Mouse (Mus musculus): ENCODE results near the gene Frs2. TPM values are rescaled to one million over a fixed set of nuclear protein-coding genes. Genes with fewer than 3 reads are reported as not detected.

The Frs2 gene
- total and polyA plus RNA-seq, 3 experiments: 13.4 to 17.0 (median 14.2) TPM

DNA sequence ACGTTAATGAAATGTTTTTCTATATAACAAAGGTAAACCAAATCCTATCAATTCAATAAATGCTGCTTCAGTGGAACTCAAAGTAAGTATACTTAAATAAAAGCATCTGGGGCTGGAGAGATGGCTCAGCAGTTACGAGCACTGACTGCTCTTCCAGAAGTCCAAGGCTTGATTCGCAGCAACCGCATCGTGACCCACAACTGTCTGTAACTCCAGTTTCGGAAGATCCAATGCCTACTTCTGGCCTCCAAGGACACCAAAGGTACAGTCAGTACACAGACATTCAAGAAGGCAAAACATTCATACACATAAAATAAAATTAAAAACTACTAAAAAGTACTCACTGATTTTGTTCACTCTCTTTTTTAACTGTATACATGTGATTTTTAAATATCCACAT, 52.2 kb downstream of the Frs2 start:
- WGBS: 91% methylated on average over 6 of the region's 6 CpGs
- H3K79me2 ChIP-seq (replicated peaks; ENCODE audit: control insufficient read depth, insufficient read depth, low read length): no peaks in the 10 kb centered on the region; the same call in 1 of the 2 replicates
- no peak overlapping the region for H3K9ac ChIP-seq (ENCODE audit: low read depth, low read length)
- no peak overlapping the region for H3K27ac ChIP-seq
- peaks cover 3% of the 10 kb centered on the region for H3K4me1 ChIP-seq (ENCODE audit: control insufficient read depth, insufficient read depth, low read length)
- intact Hi-C loops (cut with DNase I): loop anchor here (10.0 kb wide), 1 partner anchor 49 kb away; the partner anchor contains the start of gene Frs2
- TF ChIP-seq EP300 (IDR thresholded peaks at IDR 0.05; ENCODE audit: insufficient read depth, low read depth, low read length): no peak
- no peak for TF ChIP-seq POLR2A (IDR thresholded peaks at IDR 0.05; ENCODE audit: insufficient read depth, low read depth, low read length)
- TF ChIP-seq CTCF (IDR thresholded peaks at IDR 0.05): no peak
- DNase-seq: no peak
- H3K4me3 ChIP-seq: no peak overlapping the region
- H3K36me3 ChIP-seq (ENCODE audit: control insufficient read depth, insufficient read depth, low read length): peaks cover 2% of the 10 kb centered on the region; the same call in 1 of the 2 replicates
- no peaks in the 10 kb centered on the region for H3K27me3 ChIP-seq (ENCODE audit: control insufficient read depth, insufficient read depth, low read length)

DNA sequence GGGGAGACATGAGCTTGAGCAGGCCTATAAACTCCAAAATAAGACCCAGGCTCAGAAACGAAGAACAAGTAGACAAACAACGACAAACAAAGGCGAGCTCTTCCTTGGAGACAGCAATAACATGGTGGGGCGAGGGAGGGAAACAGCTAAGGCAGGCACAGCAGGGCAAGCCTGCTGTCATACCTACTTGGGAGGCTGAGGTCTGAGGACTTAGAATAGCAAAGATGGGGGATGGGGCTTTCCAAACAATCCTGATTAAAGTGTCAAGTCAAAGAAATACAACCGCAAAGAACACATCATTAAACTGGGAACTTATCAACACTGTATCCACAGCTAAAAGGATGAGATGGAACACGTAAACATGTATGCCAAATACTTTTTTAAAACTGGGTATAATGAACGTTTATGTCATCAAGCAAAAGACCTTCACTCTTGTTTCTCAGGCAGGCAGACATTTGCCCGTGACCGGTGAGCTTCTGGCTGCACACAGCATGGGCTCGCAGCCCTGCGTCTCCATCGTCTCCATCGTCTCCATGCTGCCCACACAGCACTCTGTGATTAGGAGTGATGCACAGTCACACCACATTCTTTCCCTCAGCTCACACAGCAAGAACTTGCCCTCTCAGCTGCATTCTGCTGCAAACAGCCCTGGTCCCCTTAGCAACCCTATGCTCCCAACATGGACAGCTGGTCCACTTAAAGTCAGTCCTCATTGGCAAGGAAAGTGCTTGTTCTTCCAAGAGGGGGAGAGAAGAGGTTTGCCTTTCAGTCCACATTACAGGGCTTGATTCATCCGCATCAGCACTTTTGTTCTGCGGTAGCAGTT, 53.6 kb downstream of the Frs2 start:
- Histone ChIP-seq H3K36me3 (ENCODE audit: control insufficient read depth, insufficient read depth, low read length) (peaks cover 2% of the 10 kb centered on the region; the same call in 1 of the 2 replicates), H3K27ac (no peak overlapping the region), H3K79me2 (replicated peaks; ENCODE audit: control insufficient read depth, insufficient read depth, low read length) (no peaks in the 10 kb centered on the region; the same call in 1 of the 2 replicates), H3K9ac (ENCODE audit: low read depth, low read length) (no peak overlapping the region), H3K4me1 (ENCODE audit: control insufficient read depth, insufficient read depth, low read length) (peaks cover 3% of the 10 kb centered on the region), H3K27me3 (ENCODE audit: control insufficient read depth, insufficient read depth, low read length) (no peaks in the 10 kb centered on the region), H3K4me3 (no peak overlapping the region)
- WGBS: 52% methylated on average over 15 of the region's 15 CpGs
- TF ChIP-seq EP300 (IDR thresholded peaks at IDR 0.05; ENCODE audit: insufficient read depth, low read depth, low read length) (no peak), POLR2A (IDR thresholded peaks at IDR 0.05; ENCODE audit: insufficient read depth, low read depth, low read length) (no peak), CTCF (IDR thresholded peaks at IDR 0.05) (no peak)
- peak in 1 of 2 experiments; percentile 31 for DNase-seq
- intact Hi-C loops (cut with DNase I): loop anchor here (10.0 kb wide), 1 partner anchor 50 kb away; the partner anchor contains the start of gene Frs2

DNA sequence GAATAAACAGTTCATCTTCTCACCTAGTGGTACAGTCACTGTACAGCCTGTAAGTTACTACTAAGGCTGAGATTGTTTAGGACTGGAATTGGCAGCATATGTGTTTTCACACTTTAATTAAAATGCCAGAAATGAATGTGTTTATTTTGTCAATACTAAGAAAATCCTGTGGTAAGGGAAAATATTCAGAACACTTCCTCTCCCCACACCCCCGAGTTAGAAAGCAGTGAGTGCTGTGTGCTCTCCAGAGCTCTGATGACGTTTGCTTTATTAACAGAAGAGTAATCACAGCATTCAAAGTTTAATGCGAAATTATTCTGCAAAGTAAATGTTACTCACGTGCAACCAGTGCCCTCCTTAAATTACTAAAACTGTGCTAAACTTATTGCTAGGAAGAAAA, 58.7 kb downstream of the Frs2 start:
- intact Hi-C loops (cut with DNase I): loop anchor here (10.0 kb wide), 1 partner anchor 55 kb away; the partner anchor contains the start of gene Frs2
- Histone ChIP-seq H3K79me2 (replicated peaks; ENCODE audit: control insufficient read depth, insufficient read depth, low read length) (no peaks in the 10 kb centered on the region), H3K36me3 (ENCODE audit: control insufficient read depth, insufficient read depth, low read length) (no peaks in the 10 kb centered on the region), H3K27ac (no peak overlapping the region), H3K4me1 (ENCODE audit: control insufficient read depth, insufficient read depth, low read length) (no peaks in the 10 kb centered on the region), H3K9ac (ENCODE audit: low read depth, low read length) (no peak overlapping the region), H3K27me3 (ENCODE audit: control insufficient read depth, insufficient read depth, low read length) (no peaks in the 10 kb centered on the region), H3K4me3 (no peak overlapping the region)
- no peak for TF ChIP-seq CTCF (IDR thresholded peaks at IDR 0.05)
- no peak for TF ChIP-seq POLR2A (IDR thresholded peaks at IDR 0.05; ENCODE audit: insufficient read depth, low read depth, low read length)
- no peak for TF ChIP-seq EP300 (IDR thresholded peaks at IDR 0.05; ENCODE audit: insufficient read depth, low read depth, low read length)
- WGBS: 52% methylated on average over 4 of the region's 4 CpGs
- no peak for DNase-seq

DNA sequence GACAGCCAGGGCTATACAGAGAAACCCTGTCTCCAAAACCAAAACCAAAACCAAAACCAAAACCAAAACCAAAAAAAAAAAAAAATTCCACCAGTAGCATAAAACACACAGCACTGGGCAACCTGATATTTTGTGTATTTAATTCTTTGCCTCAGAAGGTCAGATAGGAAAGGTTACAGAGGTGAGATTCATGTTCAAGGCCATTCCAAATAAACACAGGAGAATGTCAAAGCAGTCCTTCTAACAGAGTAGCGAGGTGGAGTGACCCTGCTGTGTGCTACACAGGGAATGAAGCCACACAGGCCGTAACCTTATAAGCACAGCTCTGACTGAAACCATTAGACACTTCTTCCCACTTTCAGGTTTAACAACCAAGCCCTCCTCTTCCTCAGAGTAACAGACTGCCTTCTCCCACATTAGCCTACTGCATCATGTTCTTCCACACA, 66.4 kb downstream of the Frs2 start:
- H3K27me3 ChIP-seq (ENCODE audit: control insufficient read depth, insufficient read depth, low read length): no peaks in the 10 kb centered on the region
- H3K36me3 ChIP-seq (ENCODE audit: control insufficient read depth, insufficient read depth, low read length): no peaks in the 10 kb centered on the region
- H3K4me3 ChIP-seq: no peak overlapping the region
- TF ChIP-seq POLR2A (IDR thresholded peaks at IDR 0.05; ENCODE audit: insufficient read depth, low read depth, low read length): no peak
- TF ChIP-seq EP300 (IDR thresholded peaks at IDR 0.05; ENCODE audit: insufficient read depth, low read depth, low read length): no peak
- TF ChIP-seq CTCF (IDR thresholded peaks at IDR 0.05): no peak
- DNase-seq: no peak
- H3K9ac ChIP-seq (ENCODE audit: low read depth, low read length): no peak overlapping the region
- H3K27ac ChIP-seq: no peak overlapping the region; the same call in 1 of the 2 replicates
- 74% methylated on average over 2 of the region's 2 CpGs for WGBS
- no peaks in the 10 kb centered on the region for H3K79me2 ChIP-seq (replicated peaks; ENCODE audit: control insufficient read depth, insufficient read depth, low read length)
- H3K4me1 ChIP-seq (ENCODE audit: control insufficient read depth, insufficient read depth, low read length): no peaks in the 10 kb centered on the region; the same call in 1 of the 2 replicates
- intact Hi-C loops (cut with DNase I): no loop called here

DNA sequence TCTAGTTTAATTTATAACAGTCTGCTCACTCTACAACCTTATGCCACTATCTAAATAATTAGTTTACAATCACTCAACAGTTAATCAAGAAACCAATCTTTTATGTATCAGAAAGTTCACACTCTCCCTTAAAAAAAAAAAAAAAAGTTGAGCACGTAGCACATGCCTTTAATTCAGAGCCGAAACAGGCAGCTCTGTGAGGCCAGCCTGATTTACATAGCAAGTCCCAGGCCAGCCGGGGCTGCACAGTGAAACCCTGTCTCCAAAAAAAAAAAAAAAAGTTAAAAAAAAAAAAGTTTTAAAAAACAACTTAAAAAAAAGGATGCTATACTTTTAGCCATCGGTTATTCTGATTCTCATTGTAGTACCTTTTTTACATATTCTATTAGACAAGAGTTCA, 67.0 kb downstream of the Frs2 start:
- TF ChIP-seq POLR2A (IDR thresholded peaks at IDR 0.05; ENCODE audit: insufficient read depth, low read depth, low read length) (no peak), CTCF (IDR thresholded peaks at IDR 0.05) (no peak), EP300 (IDR thresholded peaks at IDR 0.05; ENCODE audit: insufficient read depth, low read depth, low read length) (no peak)
- H3K27ac ChIP-seq: no peak overlapping the region
- DNase-seq: no peak
- intact Hi-C loops (cut with DNase I): no loop called here
- 90% methylated on average over 4 of the region's 4 CpGs for WGBS
- H3K4me1 ChIP-seq (ENCODE audit: control insufficient read depth, insufficient read depth, low read length): no peaks in the 10 kb centered on the region; the same call in 1 of the 2 replicates
- no peaks in the 10 kb centered on the region for H3K79me2 ChIP-seq (replicated peaks; ENCODE audit: control insufficient read depth, insufficient read depth, low read length)
- no peaks in the 10 kb centered on the region for H3K27me3 ChIP-seq (ENCODE audit: control insufficient read depth, insufficient read depth, low read length)
- no peak overlapping the region for H3K9ac ChIP-seq (ENCODE audit: low read depth, low read length)
- H3K36me3 ChIP-seq (ENCODE audit: control insufficient read depth, insufficient read depth, low read length): no peaks in the 10 kb centered on the region
- H3K4me3 ChIP-seq: no peak overlapping the region

DNA sequence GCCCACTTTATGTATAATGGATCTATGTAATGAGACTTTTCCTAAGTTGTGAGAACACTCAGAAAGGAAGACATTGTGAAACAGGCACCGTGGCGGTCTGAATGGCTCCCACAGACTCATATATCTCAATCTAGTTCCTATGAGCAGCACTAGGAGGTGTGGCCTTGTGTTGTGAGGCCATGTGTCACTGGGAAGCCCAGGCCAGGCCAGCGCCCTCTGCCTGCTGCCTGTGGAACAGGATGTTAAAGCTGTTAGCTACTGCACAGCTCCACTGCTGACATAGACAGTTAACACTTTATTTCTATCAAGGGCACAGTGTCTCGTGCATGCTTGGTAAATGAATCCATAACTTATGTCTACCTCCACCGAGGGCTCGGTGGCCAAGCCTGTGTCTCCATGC, 70.0 kb downstream of the Frs2 start:
- TF ChIP-seq CTCF (IDR thresholded peaks at IDR 0.05) (peak; percentile 66), POLR2A (IDR thresholded peaks at IDR 0.05; ENCODE audit: insufficient read depth, low read depth, low read length) (no peak), EP300 (IDR thresholded peaks at IDR 0.05; ENCODE audit: insufficient read depth, low read depth, low read length) (no peak)
- no peaks in the 10 kb centered on the region for H3K27me3 ChIP-seq (ENCODE audit: control insufficient read depth, insufficient read depth, low read length)
- H3K4me3 ChIP-seq: no peak overlapping the region
- no peak overlapping the region for H3K27ac ChIP-seq
- H3K79me2 ChIP-seq (replicated peaks; ENCODE audit: control insufficient read depth, insufficient read depth, low read length): no peaks in the 10 kb centered on the region
- intact Hi-C loops (cut with DNase I): no loop called here
- DNase-seq: no peak
- no peaks in the 10 kb centered on the region for H3K36me3 ChIP-seq (ENCODE audit: control insufficient read depth, insufficient read depth, low read length)
- H3K4me1 ChIP-seq (ENCODE audit: control insufficient read depth, insufficient read depth, low read length): no peaks in the 10 kb centered on the region; the same call in 1 of the 2 replicates
- no peak overlapping the region for H3K9ac ChIP-seq (ENCODE audit: low read depth, low read length)
- WGBS: 78% methylated on average over 6 of the region's 6 CpGs

Measured in heart, adult 2 months (tissue).